Mouse (Mus musculus) CH12.LX (cell line): ENCODE measurements at regions not wholly inside any gene's neighbourhood (a gene's known extent, or its start where the extent isn't known, plus 50 kb on each side); places are given as distances from the start of the nearest gene placed in this dataset.

Experiments
- CHD2 ChIP-seq: IDR thresholded peaks from 2 replicates; pipeline ENCODE4 v1.6.1; 2011; ENCODE audit warnings: low read length, improper control_type of control experiment
- CTCF ChIP-seq, 2 experiments: IDR thresholded peaks in 1 of 2; conservative IDR thresholded peaks in 1 of 2; 2 replicates each; pipeline ENCODE4 v1.5.1; 2011 to 2012; ENCODE audit warnings: low read depth in 2 of 2, low read length in 2 of 2, improper control_type of control experiment in 1 of 2, inconsistent platforms in 1 of 2, mild to moderate bottlenecking in 1 of 2, moderate library complexity in 1 of 2
- E2F4 ChIP-seq: IDR thresholded peaks from 2 replicates; pipeline ENCODE4 v1.6.1; 2011; ENCODE audit warnings: low read depth, low read length, improper control_type of control experiment; ENCODE audit not compliant: insufficient replicate concordance
- ETS1 ChIP-seq: conservative IDR thresholded peaks from 2 replicates; pipeline ENCODE4 v1.6.1; 2012; ENCODE audit warnings: low read depth, mild to moderate bottlenecking, inconsistent platforms, low read length, improper control_type of control experiment, moderate library complexity
- POLR2A ChIP-seq: IDR thresholded peaks from 2 replicates; pipeline ENCODE4 v1.6.1; 2011; ENCODE audit warnings: low read depth, mild to moderate bottlenecking, improper control_type of control experiment, low read length
- SMC3 ChIP-seq: IDR thresholded peaks from 2 replicates; pipeline ENCODE4 v1.6.1; 2011; ENCODE audit warnings: low read depth, low read length, improper control_type of control experiment
- UBTF ChIP-seq: IDR thresholded peaks from 2 replicates; pipeline ENCODE4 v1.6.1; 2012; ENCODE audit warnings: low read depth, mild to moderate bottlenecking, inconsistent platforms, low read length, improper control_type of control experiment, moderate library complexity
- USF1 ChIP-seq: IDR thresholded peaks from 2 replicates; pipeline ENCODE4 v1.6.1; 2014; ENCODE audit warnings: low read depth, mild to moderate bottlenecking, inconsistent platforms, low read length, improper control_type of control experiment
- ZNF384 ChIP-seq: IDR thresholded peaks from 2 replicates; pipeline ENCODE4 v1.6.1; 2012; ENCODE audit warnings: low read depth, low read length, improper control_type of control experiment, inconsistent platforms

DNA sequence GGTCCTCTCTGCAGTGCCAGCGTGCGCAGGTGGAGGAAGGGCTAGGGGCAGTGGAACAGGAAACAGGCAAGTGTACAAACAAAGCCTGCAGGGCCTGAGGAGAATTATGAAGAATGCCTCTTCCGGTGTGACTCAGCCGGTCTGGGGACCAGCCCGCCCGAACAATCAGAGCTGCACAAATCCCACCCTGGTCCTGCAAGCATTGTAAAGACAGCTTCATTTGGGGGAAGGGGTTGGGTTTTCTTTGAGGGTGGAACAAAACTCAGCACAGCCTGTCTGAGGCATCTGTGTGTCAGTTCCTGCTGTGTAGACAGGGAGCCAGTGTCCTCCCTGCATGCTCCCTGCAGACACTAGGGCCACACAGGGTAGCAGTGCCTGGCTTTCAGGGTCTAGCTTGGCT lies 117.9 kb downstream of the Gadd45g start:
- no peak for TF ChIP-seq ZNF384
- TF ChIP-seq CHD2, result no peak
- no peak for TF ChIP-seq USF1
- no peak for TF ChIP-seq UBTF
- TF ChIP-seq POLR2A, result no peak
- TF ChIP-seq CTCF (conservative IDR thresholded peaks at IDR 0.05 in 1 of 2, IDR thresholded peaks at IDR 0.05 in 1 of 2; ENCODE audit: low read depth in 2 of 2, low read length in 2 of 2), result no peak
- TF ChIP-seq SMC3, result no peak
- TF ChIP-seq ETS1, result no peak
- TF ChIP-seq E2F4, result no peak
